Mouse (Mus musculus) bone marrow macrophage, adult 2 months (primary cell): Measurements from ENCODE around the gene Cfap74.

ENCODE experiments used
- CTCF ChIP-seq: IDR thresholded peaks from 2 replicates; pipeline ENCODE4 v1.5.1; 2012; ENCODE audit warnings: low read depth, mild to moderate bottlenecking, low read length, moderate library complexity
- POLR2A ChIP-seq: IDR thresholded peaks from 2 replicates; pipeline ENCODE4 v1.6.1; 2012; ENCODE audit warnings: mild to moderate bottlenecking, low read depth, low read length, borderline replicate concordance

- TF ChIP-seq CTCF, result no peak
- TF ChIP-seq POLR2A, result no peak
Observed at GRCm38 (mm10) chr4:155414656-155415235, 5.8 kb downstream of the Cfap74 start.
